Mouse (Mus musculus): ENCODE measurements around the gene Brk1. TPM values are rescaled to one million over a fixed set of nuclear protein-coding genes. Genes with fewer than 3 reads are reported as not detected.

Gene Brk1
- polyA plus RNA-seq, 1 experiment = 200 TPM

GRCm38 (mm10) chr6:113650197-113650640 lies 45.6 kb downstream of the Brk1 start:
- H3K36me3 ChIP-seq (ENCODE audit: control insufficient read depth, insufficient read depth) = no peaks in the 10 kb centered on the region
- no peaks in the 10 kb centered on the region for H3K27me3 ChIP-seq (ENCODE audit: control insufficient read depth, insufficient read depth, insufficient read length)
- no peaks in the 10 kb centered on the region for H3K79me2 ChIP-seq (ENCODE audit: control insufficient read depth, insufficient read depth)
- no peak for TF ChIP-seq MYOD1 (IDR thresholded peaks at IDR 0.05; ENCODE audit: control insufficient read depth, insufficient read length, low read depth)
- no peak for TF ChIP-seq USF1 (IDR thresholded peaks at IDR 0.05; ENCODE audit: low read depth)
- no peak for TF ChIP-seq CTCF (IDR thresholded peaks at IDR 0.05; ENCODE audit: control insufficient read depth, insufficient read depth, insufficient read length)
- no peak for TF ChIP-seq FOSL1 (IDR thresholded peaks at IDR 0.05; ENCODE audit: insufficient read depth, low read length, poor library complexity, severe bottlenecking)
- TF ChIP-seq MYOG (IDR thresholded peaks at IDR 0.05; ENCODE audit: control insufficient read depth, extremely low read depth, insufficient read length) = no peak
- no peak for TF ChIP-seq MAX (IDR thresholded peaks at IDR 0.05)
- TF ChIP-seq CEBPB (IDR thresholded peaks at IDR 0.05; ENCODE audit: low read depth) = no peak
- H3K4me3 ChIP-seq (ENCODE audit: insufficient read depth, poor library complexity, severe bottlenecking) = no peak overlapping the region
- H3K79me3 ChIP-seq (ENCODE audit: low read depth) = no peaks in the 10 kb centered on the region
- no peak overlapping the region for H3ac ChIP-seq (ENCODE audit: control insufficient read depth, insufficient read length, low read depth)

- Histone ChIP-seq H3K79me3 (ENCODE audit: low read depth) (no peaks in the 10 kb centered on the region), H3K79me2 (ENCODE audit: control insufficient read depth, insufficient read depth) (no peaks in the 10 kb centered on the region), H3K27me3 (ENCODE audit: control insufficient read depth, insufficient read depth, insufficient read length) (no peaks in the 10 kb centered on the region), H3K36me3 (ENCODE audit: control insufficient read depth, insufficient read depth) (no peaks in the 10 kb centered on the region), H3K4me3 (ENCODE audit: insufficient read depth, poor library complexity, severe bottlenecking) (no peak overlapping the region), H3ac (ENCODE audit: control insufficient read depth, insufficient read length, low read depth) (no peak overlapping the region)
- TF ChIP-seq MYOG (IDR thresholded peaks at IDR 0.05; ENCODE audit: control insufficient read depth, extremely low read depth, insufficient read length) = no peak
- TF ChIP-seq MAX (IDR thresholded peaks at IDR 0.05) = no peak
- no peak for TF ChIP-seq FOSL1 (IDR thresholded peaks at IDR 0.05; ENCODE audit: insufficient read depth, low read length, poor library complexity, severe bottlenecking)
- TF ChIP-seq MYOD1 (IDR thresholded peaks at IDR 0.05; ENCODE audit: control insufficient read depth, insufficient read length, low read depth) = no peak
- TF ChIP-seq USF1 (IDR thresholded peaks at IDR 0.05; ENCODE audit: low read depth) = no peak
- no peak for TF ChIP-seq CEBPB (IDR thresholded peaks at IDR 0.05; ENCODE audit: low read depth)
- TF ChIP-seq CTCF (IDR thresholded peaks at IDR 0.05; ENCODE audit: control insufficient read depth, insufficient read depth, insufficient read length) = no peak
Measured at GRCm38 (mm10) chr6:113651626-113652025, 47.1 kb downstream of the Brk1 start.

DNA sequence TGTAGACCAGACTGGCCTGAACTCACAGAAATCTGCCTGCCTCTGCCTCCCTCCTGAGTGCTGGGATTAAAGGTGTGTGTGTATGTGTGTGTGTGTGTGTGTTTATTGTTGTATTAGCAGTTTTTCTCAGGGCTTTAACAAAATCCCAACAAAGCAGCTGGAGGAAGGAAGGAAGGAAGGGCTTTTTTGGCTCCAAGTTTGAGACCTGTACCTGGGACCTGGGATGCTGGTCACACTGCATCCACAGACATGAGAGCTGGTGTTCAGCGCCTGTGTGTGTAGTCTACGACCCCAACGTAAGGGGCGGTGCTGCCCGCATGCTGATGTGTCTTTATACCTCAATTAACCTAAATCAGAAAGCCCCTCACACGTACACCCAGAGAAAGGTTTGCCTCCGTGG lies 49.0 kb downstream of the Brk1 start:
- Histone ChIP-seq H3K79me2 (ENCODE audit: control insufficient read depth, insufficient read depth) (no peaks in the 10 kb centered on the region), H3K27me3 (ENCODE audit: control insufficient read depth, insufficient read depth, insufficient read length) (no peaks in the 10 kb centered on the region), H3K79me3 (ENCODE audit: low read depth) (no peaks in the 10 kb centered on the region), H3K36me3 (ENCODE audit: control insufficient read depth, insufficient read depth) (no peaks in the 10 kb centered on the region), H3ac (ENCODE audit: control insufficient read depth, insufficient read length, low read depth) (no peak overlapping the region), H3K4me3 (ENCODE audit: insufficient read depth, poor library complexity, severe bottlenecking) (no peak overlapping the region)
- no peak for TF ChIP-seq MAX (IDR thresholded peaks at IDR 0.05)
- no peak for TF ChIP-seq USF1 (IDR thresholded peaks at IDR 0.05; ENCODE audit: low read depth)
- TF ChIP-seq MYOG (IDR thresholded peaks at IDR 0.05; ENCODE audit: control insufficient read depth, extremely low read depth, insufficient read length) = no peak
- TF ChIP-seq FOSL1 (IDR thresholded peaks at IDR 0.05; ENCODE audit: insufficient read depth, low read length, poor library complexity, severe bottlenecking) = no peak
- TF ChIP-seq MYOD1 (IDR thresholded peaks at IDR 0.05; ENCODE audit: control insufficient read depth, insufficient read length, low read depth) = no peak
- no peak for TF ChIP-seq CEBPB (IDR thresholded peaks at IDR 0.05; ENCODE audit: low read depth)
- no peak for TF ChIP-seq CTCF (IDR thresholded peaks at IDR 0.05; ENCODE audit: control insufficient read depth, insufficient read depth, insufficient read length)

GRCm38 (mm10) chr6:113654102-113654501 lies 49.5 kb downstream of the Brk1 start:
- H3K27me3 ChIP-seq (ENCODE audit: control insufficient read depth, insufficient read depth, insufficient read length) = no peaks in the 10 kb centered on the region

GRCm38 (mm10) chr6:113654753-113655397 lies 50.3 kb downstream of the Brk1 start:
- TF ChIP-seq MYOD1 (IDR thresholded peaks at IDR 0.05; ENCODE audit: control insufficient read depth, insufficient read length, low read depth) (peak; percentile 73), MYOG (IDR thresholded peaks at IDR 0.05; ENCODE audit: control insufficient read depth, extremely low read depth, insufficient read length) (no peak)
- Histone ChIP-seq H3ac (ENCODE audit: control insufficient read depth, insufficient read length, low read depth) (no peak overlapping the region), H3K79me2 (ENCODE audit: control insufficient read depth, insufficient read depth) (no peaks in the 10 kb centered on the region), H3K36me3 (ENCODE audit: control insufficient read depth, insufficient read depth) (no peaks in the 10 kb centered on the region), H3K27me3 (ENCODE audit: control insufficient read depth, insufficient read depth, insufficient read length) (no peaks in the 10 kb centered on the region), H3K4me3 (ENCODE audit: insufficient read depth, poor library complexity, severe bottlenecking) (no peak overlapping the region), H3K79me3 (ENCODE audit: low read depth) (no peaks in the 10 kb centered on the region)

More at GRCm38 (mm10) chr6:113654102-113654501, 49.5 kb downstream of the Brk1 start:
- Histone ChIP-seq H3ac (ENCODE audit: control insufficient read depth, insufficient read length, low read depth) (no peak overlapping the region), H3K79me3 (ENCODE audit: low read depth) (no peaks in the 10 kb centered on the region), H3K36me3 (ENCODE audit: control insufficient read depth, insufficient read depth) (no peaks in the 10 kb centered on the region), H3K4me3 (ENCODE audit: insufficient read depth, poor library complexity, severe bottlenecking) (no peak overlapping the region), H3K79me2 (ENCODE audit: control insufficient read depth, insufficient read depth) (no peaks in the 10 kb centered on the region)
- TF ChIP-seq MAX (IDR thresholded peaks at IDR 0.05) = no peak

DNA sequence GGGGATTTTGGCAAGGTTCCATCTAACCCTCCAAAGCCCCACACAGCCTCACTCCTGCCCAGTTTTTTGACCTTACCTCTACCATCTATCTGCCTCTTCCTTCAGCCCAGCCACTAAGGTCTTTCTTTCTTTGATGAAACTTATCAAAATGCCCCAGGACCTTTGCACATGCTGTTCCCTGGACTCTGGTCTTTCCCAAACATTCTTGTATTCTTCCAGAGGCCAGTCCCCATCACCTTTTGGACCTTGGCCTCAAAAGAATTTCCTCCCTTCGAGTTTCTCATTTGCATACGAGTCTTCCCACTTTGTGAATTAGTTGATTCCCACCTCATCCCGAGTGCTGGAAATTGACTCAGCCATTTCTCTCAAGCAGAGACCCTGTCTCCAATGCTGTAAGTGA lies 50.9 kb downstream of the Brk1 start:
- H3K27me3 ChIP-seq (ENCODE audit: control insufficient read depth, insufficient read depth, insufficient read length) = no peaks in the 10 kb centered on the region
- no peak overlapping the region for H3K4me3 ChIP-seq (ENCODE audit: insufficient read depth, poor library complexity, severe bottlenecking)
- H3K36me3 ChIP-seq (ENCODE audit: control insufficient read depth, insufficient read depth) = no peaks in the 10 kb centered on the region
- H3K79me3 ChIP-seq (ENCODE audit: low read depth) = no peaks in the 10 kb centered on the region
- TF ChIP-seq MAX (IDR thresholded peaks at IDR 0.05) = no peak
- no peak overlapping the region for H3ac ChIP-seq (ENCODE audit: control insufficient read depth, insufficient read length, low read depth)
- no peaks in the 10 kb centered on the region for H3K79me2 ChIP-seq (ENCODE audit: control insufficient read depth, insufficient read depth)
